Mouse (Mus musculus): ENCODE data around the gene Gm21119. TPM values are rescaled to one million over a fixed set of nuclear protein-coding genes. Genes with fewer than 3 reads are reported as not detected.
A peak's percentile ranks its signal among the peaks of the same experiment; 100 is the strongest.
"Not testable (repeated sequence)": the region's sequence is repeated elsewhere in the genome, so short reads cannot be mapped to it uniquely, and the experiment has no call there.

Gene Gm21119
- polyA plus RNA-seq, 1 experiment from 2014 or later, result not detected

GRCm38 (mm10) chr8:20643536-20643935, 28.8 kb downstream of the Gm21119 start:
- H3K4me1 ChIP-seq (ENCODE audit: insufficient read depth, low read depth, low read length); ATAC-seq; H3K9ac ChIP-seq (replicated peaks; ENCODE audit: low read depth); H3K27me3 ChIP-seq (replicated peaks; ENCODE audit: insufficient read depth, low read length); H3K27ac ChIP-seq (ENCODE audit: low read length); H3K9me3 ChIP-seq (ENCODE audit: low read length); H3K4me3 ChIP-seq (ENCODE audit: low read depth, low read length); H3K4me2 ChIP-seq (replicated peaks; ENCODE audit: low read depth, low read length); DNase-seq (ENCODE audit: low spot score); H3K36me3 ChIP-seq (ENCODE audit: insufficient read depth, low read length): not testable (repeated sequence)
- WGBS, result no CpG with 5 or more reads among the region's 1 CpGs

DNA sequence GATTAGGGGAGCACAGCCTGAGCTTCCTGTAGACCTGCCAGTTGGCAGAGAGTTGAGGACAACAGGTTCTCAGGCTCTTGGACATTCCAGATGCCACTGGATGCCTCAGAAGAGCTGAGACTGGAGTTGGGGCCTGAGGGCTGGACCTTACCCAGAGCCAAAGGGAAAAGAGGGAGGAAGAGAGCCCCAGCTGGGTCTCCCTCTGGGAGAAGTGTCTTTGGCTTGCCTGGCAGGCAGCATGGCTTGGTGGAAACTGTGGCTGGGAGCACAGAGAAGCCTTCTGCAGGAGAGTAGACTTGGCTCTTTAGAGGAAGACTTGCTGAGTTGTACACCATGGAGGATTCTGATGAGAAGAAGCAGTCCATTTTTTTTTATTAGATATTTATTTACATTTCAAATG, 38.3 kb downstream of the Gm21119 start:
- not testable (repeated sequence) for H3K4me1 ChIP-seq (ENCODE audit: insufficient read depth, low read depth, low read length); H3K4me2 ChIP-seq (replicated peaks; ENCODE audit: low read depth, low read length); H3K9ac ChIP-seq (replicated peaks; ENCODE audit: low read depth); ATAC-seq; H3K36me3 ChIP-seq (ENCODE audit: insufficient read depth, low read length); H3K4me3 ChIP-seq (ENCODE audit: low read depth, low read length); H3K27me3 ChIP-seq (replicated peaks; ENCODE audit: insufficient read depth, low read length); H3K27ac ChIP-seq (ENCODE audit: low read length); H3K9me3 ChIP-seq (ENCODE audit: low read length)
- DNase-seq (ENCODE audit: low spot score), result peak; percentile 0

DNA sequence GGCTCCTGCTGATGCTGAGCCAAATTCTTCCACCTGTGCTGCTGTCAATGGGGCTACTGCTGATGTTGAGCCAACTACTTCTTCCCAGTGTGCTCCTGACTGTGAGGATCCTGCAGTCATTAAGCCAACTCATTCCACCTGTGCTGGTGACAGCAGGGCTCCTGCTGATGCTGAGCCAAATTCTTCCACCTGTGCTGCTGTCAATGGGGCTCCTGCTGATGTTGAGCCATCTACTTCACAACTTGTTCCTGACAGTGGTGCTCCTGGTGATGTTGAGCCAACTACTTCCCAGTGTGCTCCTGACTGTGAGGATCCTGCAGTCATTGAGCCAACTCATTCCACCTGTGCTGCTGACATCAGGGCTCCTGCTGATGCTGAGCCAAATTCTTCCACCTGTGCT, 63.7 kb downstream of the Gm21119 start:
- not testable (repeated sequence) for H3K4me2 ChIP-seq (replicated peaks; ENCODE audit: low read depth, low read length); H3K9ac ChIP-seq (replicated peaks; ENCODE audit: low read depth); H3K27ac ChIP-seq (ENCODE audit: low read length); ATAC-seq; H3K36me3 ChIP-seq (ENCODE audit: insufficient read depth, low read length); H3K4me1 ChIP-seq (ENCODE audit: insufficient read depth, low read depth, low read length); H3K27me3 ChIP-seq (replicated peaks; ENCODE audit: insufficient read depth, low read length); H3K4me3 ChIP-seq (ENCODE audit: low read depth, low read length); H3K9me3 ChIP-seq (ENCODE audit: low read length); DNase-seq (ENCODE audit: low spot score)
